ENCODE assay signal across 8 mouse cellular contexts in the genomic region with DNA sequence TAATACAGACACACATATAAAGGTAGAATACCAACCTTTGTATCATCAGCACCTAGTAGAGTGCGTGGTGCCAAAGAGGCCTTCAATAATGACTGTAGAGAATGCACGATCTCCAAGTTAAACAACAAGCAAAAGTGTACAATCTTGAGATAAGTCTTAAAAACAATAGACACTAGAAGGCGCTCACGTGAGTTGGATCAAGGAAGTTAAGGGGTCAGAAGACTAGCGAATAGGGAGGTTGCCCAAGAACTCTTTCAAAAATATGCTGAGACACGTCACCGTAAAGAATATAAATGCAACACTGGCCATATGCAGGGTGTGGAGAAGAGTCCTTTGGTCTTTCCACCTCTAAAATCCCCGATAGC. TPM values are rescaled to one million over a fixed set of nuclear protein-coding genes. Genes with fewer than 3 reads are reported as not detected.
DNase-seq lines count a peak whose midpoint lies in the region; ATAC-seq and TF ChIP-seq lines count a peak whose summit lies in the region.

No protein-coding gene starts in this region.

- H3K4me1 ChIP-seq in heart, embryonic 13.5 days = peaks cover 23% of the 10 kb centered on the region
- peaks cover 29% of the 10 kb centered on the region for H3K4me1 ChIP-seq in G1E (ENCODE audit: insufficient read depth, low read depth, low read length)
- peaks cover 19% of the 10 kb centered on the region for H3K4me1 ChIP-seq in forebrain, embryonic 16.5 days (replicated peaks; ENCODE audit: control insufficient read depth, insufficient read depth, low read length)
- H3K4me1 ChIP-seq in liver, embryonic 12.5 days = peaks cover 40% of the 10 kb centered on the region
- H3K4me1 ChIP-seq in stomach, embryonic 14.5 days (ENCODE audit: control insufficient read depth, insufficient read depth, low read length) = 0 out of 2 replicates have a peak, but pooled peaks cover 3% of the 10 kb centered on the region

- no peaks in the 10 kb centered on the region for H3K27me3 ChIP-seq in heart, embryonic 13.5 days (replicated peaks)
- H3K27me3 ChIP-seq in G1E (ENCODE audit: insufficient read depth, low read length) = no peaks in the 10 kb centered on the region
- no peaks in the 10 kb centered on the region for H3K27me3 ChIP-seq in forebrain, embryonic 16.5 days (replicated peaks; ENCODE audit: control insufficient read depth, insufficient read depth, low read length)
- H3K27me3 ChIP-seq in liver, embryonic 12.5 days (replicated peaks) = no peaks in the 10 kb centered on the region
- H3K27me3 ChIP-seq in stomach, embryonic 14.5 days (ENCODE audit: control insufficient read depth, insufficient read depth, low read length) = no peaks in the 10 kb centered on the region

- no peak for ATAC-seq in heart, embryonic 13.5 days (ENCODE audit: extremely low read depth, insufficient number of reproducible peaks, low FRiP score, low TSS enrichment)
- ATAC-seq in G1E (ENCODE audit: extremely low read depth, insufficient number of reproducible peaks, low FRiP score, poor library complexity, severe bottlenecking) = no peak
- 0 out of 2 replicates have a peak, but pooled peaks have one; percentile 0 for ATAC-seq in forebrain, embryonic 16.5 days
- ATAC-seq in liver, embryonic 12.5 days = no peak
- no peak; the same call in 1 of the 2 replicates for ATAC-seq in stomach, embryonic 14.5 days (ENCODE audit: insufficient number of reproducible peaks, insufficient read depth, low FRiP score, low read depth)

- H3K9me3 ChIP-seq in heart, embryonic 13.5 days = no peaks in the 10 kb centered on the region
- H3K9me3 ChIP-seq in G1E (replicated peaks) = no peaks in the 10 kb centered on the region
- H3K9me3 ChIP-seq in forebrain, embryonic 16.5 days (ENCODE audit: control insufficient read depth, low read length) = no peaks in the 10 kb centered on the region
- no peaks in the 10 kb centered on the region for H3K9me3 ChIP-seq in liver, embryonic 12.5 days (replicated peaks)
- H3K9me3 ChIP-seq in stomach, embryonic 14.5 days (ENCODE audit: control insufficient read depth, low read depth, low read length) = no peaks in the 10 kb centered on the region

- peak overlapping the region; percentile 94 for H3K9ac ChIP-seq in heart, embryonic 13.5 days
- H3K9ac ChIP-seq in forebrain, embryonic 16.5 days (replicated peaks; ENCODE audit: low read depth, low read length) = peak overlapping the region; percentile 89
- H3K9ac ChIP-seq in liver, embryonic 12.5 days = peak overlapping the region; percentile 79
- peak overlapping the region; percentile 70 for H3K9ac ChIP-seq in stomach, embryonic 14.5 days (replicated peaks; ENCODE audit: low read depth, low read length)

- 11% methylated on average over 8 of the region's 8 CpGs for whole genome bisulfite sequencing in heart, embryonic 13.5 days
- 7% methylated on average over 8 of the region's 8 CpGs for WGBS in forebrain, embryonic 16.5 days
- WGBS in liver, embryonic 12.5 days (ENCODE audit: insufficient replicate concordance) = 9% methylated on average over 8 of the region's 8 CpGs
- WGBS in stomach, embryonic 14.5 days = 5% methylated on average over 8 of the region's 8 CpGs

- H3K4me3 ChIP-seq in heart, embryonic 13.5 days = peak overlapping the region; percentile 87
- peak overlapping the region; percentile 80 for H3K4me3 ChIP-seq in G1E (ENCODE audit: low read depth, low read length)
- H3K4me3 ChIP-seq in forebrain, embryonic 16.5 days (replicated peaks; ENCODE audit: low read length) = peak overlapping the region; percentile 66
- H3K4me3 ChIP-seq in liver, embryonic 12.5 days = peak overlapping the region; percentile 78
- peak overlapping the region; percentile 79 for H3K4me3 ChIP-seq in stomach, embryonic 14.5 days (ENCODE audit: low read depth, low read length)

- H3K36me3 ChIP-seq in heart, embryonic 13.5 days = peaks cover 21% of the 10 kb centered on the region
- H3K36me3 ChIP-seq in G1E (replicated peaks) = peaks cover 29% of the 10 kb centered on the region
- H3K36me3 ChIP-seq in forebrain, embryonic 16.5 days (ENCODE audit: control insufficient read depth, insufficient read depth) = no peaks in the 10 kb centered on the region
- H3K36me3 ChIP-seq in liver, embryonic 12.5 days = peaks cover 18% of the 10 kb centered on the region; the same call in 1 of the 2 replicates
- no peaks in the 10 kb centered on the region for H3K36me3 ChIP-seq in stomach, embryonic 14.5 days (ENCODE audit: control insufficient read depth, insufficient read depth, low read length)

- no peak for TF ChIP-seq CTCF in G1E (IDR thresholded peaks at IDR 0.05; ENCODE audit: low read depth, low read length)

- H3K27ac ChIP-seq in heart, embryonic 13.5 days (replicated peaks) = peak overlapping the region; percentile 83; the same call in 1 of the 2 replicates
- H3K27ac ChIP-seq in forebrain, embryonic 16.5 days (ENCODE audit: low read length) = peak overlapping the region; percentile 83; the same call in 1 of the 2 replicates
- peak overlapping the region; percentile 65; the same call in 1 of the 2 replicates for H3K27ac ChIP-seq in liver, embryonic 12.5 days
- peak overlapping the region; percentile 80; the same call in 1 of the 2 replicates for H3K27ac ChIP-seq in stomach, embryonic 14.5 days (ENCODE audit: low read length)

- no peak for DNase-seq in heart, adult 18-20 months
- DNase-seq in G1E (ENCODE audit: low spot score) = no peak
- DNase-seq in spleen, postnatal 4 days (ENCODE audit: low spot score in 2 of 2) = no peak
- no peak for DNase-seq in cerebellum, postnatal 4 days (ENCODE audit: low spot score in 2 of 2)

- H3K4me2 ChIP-seq in heart, embryonic 13.5 days = peak overlapping the region; percentile 89
- peak overlapping the region; percentile 82 for H3K4me2 ChIP-seq in forebrain, embryonic 16.5 days (ENCODE audit: low read length)
- H3K4me2 ChIP-seq in liver, embryonic 12.5 days = peak overlapping the region; percentile 77
- H3K4me2 ChIP-seq in stomach, embryonic 14.5 days (replicated peaks; ENCODE audit: low read depth, low read length) = peak overlapping the region; percentile 67

RNA-seq across cellular contexts. Expression of a gene that starts 0.7 kb away (rescaled TPM):
- 18.5 and 21.5 TPM in 2 replicates for polyA plus RNA-seq in heart, embryonic 13.5 days (2015; fragmentation: Nextera tagmentation; extraction: Ambion mirVana)
- 10 to 100 TPM; 12.9 to 17.3 TPM for total RNA-seq in heart, adult 18-20 months (2021)
- total RNA-seq in G1E (2014; fragmentation: Nextera tagmentation) (73.0 and 90.0 TPM in 2 replicates), G1E (2017) (31.4 and 36.3 TPM in 2 replicates)
- polyA plus RNA-seq in G1E (2012) = 3.4 and 5.1 TPM in 2 replicates
- 28.3 and 28.6 TPM in 2 replicates for polyA plus RNA-seq in forebrain, embryonic 16.5 days (2015; fragmentation: Nextera tagmentation; extraction: Ambion mirVana)
- polyA plus RNA-seq in liver, embryonic 12.5 days (2016; fragmentation: Nextera tagmentation; extraction: Ambion mirVana) = 14.8 and 18.2 TPM in 2 replicates
- polyA plus RNA-seq in stomach, embryonic 14.5 days (2014; fragmentation: Nextera tagmentation; extraction: Ambion mirVana) = 36.0 and 36.4 TPM in 2 replicates

RNA-seq across cellular contexts. Expression of a gene that starts 24.0 kb away (rescaled TPM):
- 16.9 and 18.0 TPM in 2 replicates for polyA plus RNA-seq in heart, embryonic 13.5 days (2015; fragmentation: Nextera tagmentation; extraction: Ambion mirVana)
- total RNA-seq in heart, adult 18-20 months (2021) = 10 to 100 TPM; 19.9 to 24.1 TPM
- 49.1 and 58.1 TPM in 2 replicates for total RNA-seq in G1E (2014; fragmentation: Nextera tagmentation)
- total RNA-seq in G1E (2017) = 32.6 and 38.4 TPM in 2 replicates
- 1.5 and 3.5 TPM in 2 replicates for polyA plus RNA-seq in G1E (2012)
- 16.4 and 17.0 TPM in 2 replicates for polyA plus RNA-seq in forebrain, embryonic 16.5 days (2015; fragmentation: Nextera tagmentation; extraction: Ambion mirVana)
- 10.7 and 10.9 TPM in 2 replicates for polyA plus RNA-seq in liver, embryonic 12.5 days (2016; fragmentation: Nextera tagmentation; extraction: Ambion mirVana)
- polyA plus RNA-seq in stomach, embryonic 14.5 days (2014; fragmentation: Nextera tagmentation; extraction: Ambion mirVana) = 23.6 and 25.9 TPM in 2 replicates

RNA-seq across cellular contexts. Expression of a gene that starts 47.4 kb away (rescaled TPM):
- polyA plus RNA-seq in heart, embryonic 13.5 days (2015; fragmentation: Nextera tagmentation; extraction: Ambion mirVana) = 0.25 TPM in 2 replicates
- not detected for total RNA-seq in heart, adult 18-20 months (2021)
- total RNA-seq in G1E (2014; fragmentation: Nextera tagmentation) (not detected in 2 replicates), G1E (2017) (not detected in 2 replicates)
- not detected in 2 replicates for polyA plus RNA-seq in G1E (2012)
- polyA plus RNA-seq in forebrain, embryonic 16.5 days (2015; fragmentation: Nextera tagmentation; extraction: Ambion mirVana) = 0.48 and 0.56 TPM in 2 replicates
- not detected in 2 replicates for polyA plus RNA-seq in liver, embryonic 12.5 days (2016; fragmentation: Nextera tagmentation; extraction: Ambion mirVana)
- 0.20 and 0.55 TPM in 2 replicates for polyA plus RNA-seq in stomach, embryonic 14.5 days (2014; fragmentation: Nextera tagmentation; extraction: Ambion mirVana)
